Mouse (Mus musculus) stomach, embryonic 15.5 days (tissue): ENCODE measurements around the gene Lpxn. TPM values are rescaled to one million over a fixed set of nuclear protein-coding genes. Genes with fewer than 3 reads are reported as not detected.

Source experiments
- polyA plus RNA-seq: library from polyadenylated mRNA; unstranded; fragments of >200 nt; fragmentation: Nextera tagmentation; extraction: Ambion mirVana; gene quantifications from 2 replicates; pipeline ENCODE4 v1.2.1, GENCODE M21; 2015

Lpxn gene
- polyA plus RNA-seq, 1 experiment from 2014 or later: 2.5 TPM

Other genes with a start within 250 kb of the Lpxn start
- gene Gm4952, start 196.2 kb upstream of the Lpxn start, polyA plus RNA-seq: 0.32 and 0.43 TPM in 2 replicates
- not detected in 2 replicates for gene Glyat, start 162.9 kb upstream of the Lpxn start, polyA plus RNA-seq
- not detected in 2 replicates for gene Olfr1442, start 125.8 kb upstream of the Lpxn start, polyA plus RNA-seq
- not detected in 2 replicates for gene Olfr1443, start 118.1 kb upstream of the Lpxn start, polyA plus RNA-seq
- gene Keg1, start 100.4 kb upstream of the Lpxn start, polyA plus RNA-seq: 0.43 and 0.82 TPM in 2 replicates
- 1.2 TPM in 2 replicates for gene Cntf, start 30.6 kb upstream of the Lpxn start, polyA plus RNA-seq
- gene Zfp91, start 67 bp upstream of the Lpxn start, polyA plus RNA-seq: 13.9 and 14.5 TPM in 2 replicates
- gene Gm5244, start 50.5 kb downstream of the Lpxn start, polyA plus RNA-seq: not detected in 2 replicates
- not detected in 2 replicates for gene Olfr1444, start 61.1 kb downstream of the Lpxn start, polyA plus RNA-seq
- not detected in 2 replicates for gene Olfr1445, start 87.7 kb downstream of the Lpxn start, polyA plus RNA-seq
- gene Olfr1446, start 97.3 kb downstream of the Lpxn start, polyA plus RNA-seq: not detected in 2 replicates
- not detected in 2 replicates for gene Olfr1447, start 107.5 kb downstream of the Lpxn start, polyA plus RNA-seq
- gene Olfr1448, start 128.2 kb downstream of the Lpxn start, polyA plus RNA-seq: not detected in 2 replicates
- not detected in 2 replicates for gene Olfr1449, start 134.6 kb downstream of the Lpxn start, polyA plus RNA-seq
- not detected in 2 replicates for gene Olfr1450, start 154.1 kb downstream of the Lpxn start, polyA plus RNA-seq
- gene Olfr1451, start 198.8 kb downstream of the Lpxn start, polyA plus RNA-seq: not detected in 2 replicates
- not detected in 2 replicates for gene Olfr1453, start 232.1 kb downstream of the Lpxn start, polyA plus RNA-seq